Mouse (Mus musculus) megakaryocyte, adult 5-6 weeks (primary cell): ENCODE results near the gene Cnpy3. TPM values are rescaled to one million over a fixed set of nuclear protein-coding genes. Genes with fewer than 3 reads are reported as not detected.
"Not testable (repeated sequence)": the region's sequence is repeated elsewhere in the genome, so short reads cannot be mapped to it uniquely, and the experiment has no call there.

Source experiments
- ATAC-seq: 2 replicates; pipeline ENCODE4 v1.8.0; 2016; ENCODE audit warnings: mild to moderate bottlenecking, inconsistent platforms; ENCODE audit not compliant: poor library complexity, severe bottlenecking
- total RNA-seq, 2 experiments: library from RNA; stranded (forward) in 1 of 2; stranded (reverse) in 1 of 2; fragments of 153-499, 151-499 nt in 1 of 2; fragments of 221-1000, 200-1000 nt in 1 of 2; gene quantifications; 2 replicates each; pipeline versions ENCODE4 v1.2.3 to v1.2.4; 2015 to 2017

Gene Cnpy3
- total RNA-seq (2015) (35.6 and 39.6 TPM in 2 replicates), total RNA-seq (2017) (109 and 112 TPM in 2 replicates)

DNA sequence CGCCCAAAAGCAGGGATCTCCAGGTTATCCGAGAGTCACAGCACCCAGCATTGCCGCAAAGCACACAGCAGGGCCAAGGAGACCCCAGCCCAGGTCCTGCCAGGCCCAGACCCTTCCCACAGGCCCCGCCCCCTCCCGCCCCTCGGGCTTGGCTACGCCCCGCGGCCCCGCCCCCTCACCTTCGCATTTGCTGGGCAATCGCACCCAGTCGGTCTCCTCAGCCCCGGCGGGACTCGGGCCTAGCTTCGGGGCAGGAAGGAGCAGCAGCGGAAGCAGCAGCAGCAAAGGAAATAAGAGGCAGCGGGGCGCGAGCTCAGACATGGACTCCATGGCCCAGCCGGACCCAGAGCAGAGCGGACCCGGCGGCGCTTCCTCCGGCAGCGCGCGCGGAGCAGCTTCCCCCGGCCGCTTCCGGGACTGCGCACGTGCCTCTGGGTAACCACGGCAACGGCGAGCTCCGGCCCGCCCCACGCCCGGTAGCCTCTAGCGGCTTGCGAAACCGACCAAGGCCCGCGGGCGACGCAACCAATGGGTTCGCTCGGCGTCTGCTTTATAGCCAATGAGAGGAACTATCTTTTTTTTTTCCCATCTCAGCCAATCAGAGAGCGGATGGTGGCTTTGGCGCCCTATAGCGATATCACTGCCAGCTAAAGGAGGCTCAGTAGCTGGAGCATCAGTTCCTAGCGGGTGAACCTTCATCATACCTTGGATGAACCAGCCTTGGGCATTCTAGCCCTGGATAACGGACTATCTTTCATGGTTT, at the start of gene Cnpy3:
Cnpy3 (minus strand) TSS at position 421 of the 763 bp plus-strand sequence.
- peak; percentile 93 for ATAC-seq

DNA sequence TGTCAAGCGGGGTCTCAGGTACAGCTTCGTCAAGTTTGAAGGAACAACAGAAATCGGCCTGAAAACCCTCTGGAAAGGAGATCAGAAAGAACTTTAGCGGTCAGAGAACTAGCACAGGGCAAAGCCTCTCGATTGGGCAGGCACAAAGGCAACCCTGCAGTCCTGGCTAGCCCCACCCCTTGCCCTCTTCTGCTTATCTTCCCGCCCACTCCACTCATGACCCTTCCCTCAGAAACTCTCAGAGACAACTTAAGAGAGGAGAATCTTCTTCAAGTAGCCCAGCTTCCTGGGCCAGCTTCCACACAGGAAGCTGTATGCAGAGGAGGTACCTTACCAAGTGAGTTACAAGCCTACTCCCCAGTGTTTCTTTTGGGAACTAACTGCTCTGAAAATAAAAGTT, 49.7 kb upstream of the Cnpy3 start:
- no peak for ATAC-seq

DNA sequence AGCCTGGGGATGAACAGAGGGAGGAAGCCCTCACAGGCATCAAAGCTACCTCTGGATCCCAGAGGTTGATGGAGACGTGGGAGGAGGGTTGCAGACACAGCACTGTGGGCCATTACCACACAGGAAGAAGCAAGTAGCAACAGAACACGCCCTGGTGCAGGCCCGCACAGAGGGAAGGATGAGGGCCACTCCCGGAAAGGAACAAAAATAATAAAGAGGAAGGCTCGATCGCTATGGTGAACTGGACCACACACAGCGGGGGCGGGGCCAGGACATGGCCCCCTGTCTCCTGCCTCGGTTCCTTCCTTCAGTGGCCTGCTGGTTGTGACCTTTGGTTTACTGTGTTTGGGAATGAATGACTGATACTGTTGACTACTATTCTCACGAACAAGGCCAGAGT, 47.7 kb upstream of the Cnpy3 start:
- ATAC-seq: peak; percentile 94

DNA sequence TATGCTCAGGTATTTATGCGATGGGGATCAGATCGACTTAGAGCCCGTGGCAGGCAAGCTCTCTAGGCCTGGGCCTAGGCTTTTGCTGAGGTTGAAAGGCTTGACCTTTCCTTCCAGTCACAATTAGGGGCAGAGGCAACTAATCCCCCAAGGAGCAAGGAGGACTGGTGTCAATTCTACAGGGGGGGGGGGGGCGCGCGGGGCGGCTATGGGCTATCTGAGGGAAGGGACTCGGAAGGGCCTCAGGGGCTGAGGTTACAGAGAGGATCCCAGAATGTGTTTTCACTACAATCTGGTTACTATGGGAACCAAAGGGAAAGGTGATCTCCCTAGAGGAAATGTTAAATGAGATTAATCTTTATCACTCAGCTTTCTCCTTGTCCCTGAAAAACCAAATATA, 45.4 kb upstream of the Cnpy3 start:
- no peak for ATAC-seq

DNA sequence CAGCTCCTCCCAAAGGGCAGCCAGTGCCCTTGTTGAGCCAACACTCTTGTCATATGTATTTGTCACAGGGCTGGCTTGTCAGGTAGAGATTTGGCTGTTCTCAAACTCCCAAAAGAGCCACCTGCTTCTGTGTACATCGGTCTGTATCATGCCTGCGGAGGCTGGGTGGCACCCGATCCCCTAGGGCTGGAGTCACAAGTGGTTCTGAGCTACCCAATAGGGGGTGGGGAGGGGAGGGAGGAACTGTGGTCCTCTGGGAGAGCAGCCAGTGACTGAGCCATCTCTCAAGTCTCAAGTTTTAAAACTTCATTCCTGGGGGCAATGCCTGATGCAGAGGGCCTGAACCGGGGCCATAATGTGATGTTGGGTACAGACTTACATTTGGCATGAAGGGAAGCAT, 44.7 kb upstream of the Cnpy3 start:
- no peak for ATAC-seq

DNA sequence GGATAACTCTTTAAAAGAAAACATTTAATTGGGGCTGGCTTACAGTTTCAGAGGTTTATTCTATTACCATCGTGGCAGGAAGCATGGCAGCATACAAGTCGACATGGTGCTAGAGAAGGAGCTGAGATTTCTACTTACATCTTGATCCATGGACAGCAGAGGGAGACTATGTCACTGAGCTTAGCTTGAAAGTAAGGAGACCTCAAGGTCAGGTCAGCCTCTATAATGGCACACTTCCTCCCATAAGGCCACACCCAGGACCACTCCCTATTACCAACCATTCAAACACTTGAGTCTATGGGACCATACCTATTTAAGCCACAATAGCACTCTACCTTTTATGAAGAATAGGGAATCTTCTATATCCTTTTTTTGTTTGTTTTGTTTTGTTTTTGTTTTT, 40.9 kb upstream of the Cnpy3 start:
- no peak for ATAC-seq

DNA sequence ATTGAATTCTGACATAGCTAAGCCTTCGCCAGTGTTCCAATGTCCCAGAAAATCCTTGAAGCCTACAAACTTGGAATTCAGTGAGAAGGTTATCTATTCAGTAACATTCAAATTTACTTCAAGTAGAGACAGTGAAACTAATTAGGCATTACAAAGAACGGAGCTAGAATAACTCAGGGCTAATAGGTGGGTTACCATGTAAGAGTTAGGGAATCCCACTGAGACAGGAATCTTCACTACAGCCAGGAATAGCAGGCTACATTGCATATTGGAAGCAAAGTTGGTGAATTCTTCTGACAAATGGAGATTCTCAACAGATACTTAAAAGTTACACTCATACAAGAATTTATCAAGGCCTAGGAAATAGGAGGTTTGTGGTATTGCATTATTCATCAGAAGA, 36.0 kb upstream of the Cnpy3 start:
- not testable (repeated sequence) for ATAC-seq

DNA sequence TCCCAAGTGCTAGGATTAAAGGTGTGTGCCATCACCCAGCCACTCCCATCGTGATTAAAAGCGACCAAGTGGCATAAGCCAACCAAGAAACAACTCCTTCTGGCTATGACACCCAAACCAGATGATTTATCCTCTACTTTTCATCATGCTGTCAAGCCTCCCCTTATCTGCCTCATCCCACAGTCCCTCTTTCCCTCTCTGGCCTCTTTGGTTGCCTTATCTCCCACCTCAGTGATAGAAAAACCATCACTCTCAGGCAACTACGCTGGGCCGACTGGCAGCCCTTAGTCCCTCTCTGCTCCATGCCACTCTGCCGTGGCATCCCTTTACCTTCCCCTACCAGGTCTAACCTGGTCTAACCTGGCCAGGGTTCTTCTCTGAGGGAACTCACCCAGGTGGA, 34.9 kb upstream of the Cnpy3 start:
- no peak for ATAC-seq

DNA sequence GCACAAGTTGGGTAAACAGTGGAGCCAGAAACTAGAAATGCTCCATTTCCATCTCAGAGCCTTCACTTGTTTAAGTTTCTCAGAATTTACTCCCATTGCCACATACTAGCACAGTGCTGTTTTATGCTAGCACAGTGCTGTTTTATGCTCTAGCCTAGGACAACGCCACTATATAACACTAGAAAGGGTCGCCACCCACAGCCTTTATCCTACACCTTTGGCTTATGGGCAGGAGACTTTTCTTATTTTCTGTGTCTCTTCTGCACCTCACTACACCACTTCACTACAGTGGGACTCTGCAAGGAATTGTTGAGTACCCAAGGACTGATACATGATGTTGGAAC, 31.2 kb upstream of the Cnpy3 start:
- ATAC-seq: no peak

DNA sequence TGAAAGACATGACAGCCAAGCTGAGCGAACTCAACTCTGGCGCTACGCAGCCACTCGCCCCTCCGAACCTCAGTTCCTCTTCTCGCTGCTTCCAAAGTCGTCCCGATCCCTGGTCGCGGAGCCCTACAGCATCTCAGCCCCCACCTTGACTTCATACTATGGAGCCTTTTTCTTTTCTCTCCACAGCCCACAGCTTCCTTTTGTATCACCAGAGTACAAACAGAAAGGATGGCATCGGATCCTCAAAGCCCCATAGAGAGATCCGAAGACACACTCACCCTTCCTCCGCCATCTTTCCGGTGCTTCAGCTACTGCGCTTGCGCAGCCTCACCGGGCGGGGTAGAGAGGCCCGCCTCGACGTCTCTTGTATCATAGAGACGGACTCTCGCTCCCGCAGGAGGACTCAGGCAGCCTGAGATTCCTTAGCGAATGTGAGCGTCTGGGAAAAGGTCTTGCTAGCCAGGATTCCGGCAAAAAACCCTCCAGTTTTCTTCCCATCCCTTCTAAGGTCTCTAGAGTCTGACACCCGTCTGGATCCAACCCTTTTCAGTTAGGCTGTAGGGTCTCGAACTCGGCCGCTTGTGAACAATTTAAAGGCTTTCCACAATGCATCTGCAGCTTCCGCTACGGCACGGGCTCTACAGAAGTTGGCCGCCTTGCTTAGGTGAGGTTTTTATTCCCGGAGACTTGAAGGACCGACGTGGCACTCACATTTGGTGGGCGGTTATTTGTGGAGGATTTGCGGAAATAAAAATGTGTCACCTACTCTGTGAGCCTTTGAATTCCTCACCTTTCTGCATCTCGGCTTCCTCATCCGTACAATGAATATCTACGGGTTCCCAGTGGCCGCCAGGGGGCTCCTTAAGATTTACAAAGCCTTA, 30.6 kb upstream of the Cnpy3 start, which contains the start of gene Rpl7l1:
Rpl7l1 (minus strand) TSS at position 332 of the 881 bp plus-strand sequence.
- ATAC-seq: peak; percentile 96

DNA sequence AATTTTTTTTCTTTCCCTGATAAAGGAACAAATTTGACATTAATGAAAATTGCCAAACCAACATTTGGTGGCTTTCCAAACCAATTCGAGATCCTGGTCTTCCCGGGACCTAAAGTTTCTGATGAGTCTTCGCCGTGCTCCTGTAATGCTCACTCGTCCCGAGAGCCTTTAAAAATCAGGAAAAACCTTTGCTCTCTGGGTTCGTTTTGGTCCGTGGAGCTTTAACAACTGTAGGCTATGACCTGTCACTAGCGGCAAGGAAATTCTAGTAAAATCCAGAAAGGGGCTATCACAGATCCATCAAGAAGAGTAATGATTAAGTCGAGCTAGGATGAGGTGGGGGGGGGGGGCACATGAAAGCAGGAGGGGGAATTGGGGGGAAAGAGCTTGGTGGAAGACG, 29.9 kb upstream of the Cnpy3 start:
- no peak for ATAC-seq

DNA sequence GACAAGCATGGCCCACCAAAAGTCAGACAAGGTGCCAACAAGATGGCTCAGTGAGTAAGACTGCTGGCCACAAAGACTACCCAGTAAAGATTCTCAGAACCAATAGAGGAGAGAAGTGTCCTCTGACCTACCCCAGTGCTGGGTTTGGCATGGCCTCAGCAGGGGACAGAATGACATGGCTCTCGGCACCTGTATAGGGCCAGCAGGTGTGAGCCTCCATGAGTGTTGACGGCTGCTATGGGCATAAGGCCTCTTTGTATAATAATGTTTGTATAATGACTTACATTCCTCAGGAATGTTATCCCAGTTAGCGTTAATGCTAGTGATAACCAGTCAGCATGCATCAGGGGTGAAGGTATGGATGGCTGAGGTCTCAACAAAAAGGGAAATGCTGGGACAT, 24.1 kb upstream of the Cnpy3 start:
- ATAC-seq: no peak

DNA sequence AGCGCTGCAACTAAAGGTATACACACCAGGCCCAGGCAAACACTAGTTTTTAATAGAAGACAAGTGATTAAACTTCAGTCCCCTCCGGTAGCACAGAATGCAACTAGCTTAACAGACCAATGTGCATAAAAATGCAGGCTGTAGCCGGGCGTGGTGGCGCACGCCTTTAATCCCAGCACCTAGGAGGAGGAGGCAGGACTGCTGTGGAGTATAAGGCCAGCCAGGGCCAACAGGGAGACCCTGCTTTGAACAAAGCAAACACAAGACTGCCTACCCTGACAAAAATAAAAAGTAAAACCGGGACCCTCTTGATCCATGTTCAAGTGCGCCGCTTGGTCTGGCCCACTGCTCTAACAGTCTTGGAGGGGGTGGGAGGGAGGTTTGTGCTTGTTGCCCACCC, 23.1 kb upstream of the Cnpy3 start:
- ATAC-seq: no peak

DNA sequence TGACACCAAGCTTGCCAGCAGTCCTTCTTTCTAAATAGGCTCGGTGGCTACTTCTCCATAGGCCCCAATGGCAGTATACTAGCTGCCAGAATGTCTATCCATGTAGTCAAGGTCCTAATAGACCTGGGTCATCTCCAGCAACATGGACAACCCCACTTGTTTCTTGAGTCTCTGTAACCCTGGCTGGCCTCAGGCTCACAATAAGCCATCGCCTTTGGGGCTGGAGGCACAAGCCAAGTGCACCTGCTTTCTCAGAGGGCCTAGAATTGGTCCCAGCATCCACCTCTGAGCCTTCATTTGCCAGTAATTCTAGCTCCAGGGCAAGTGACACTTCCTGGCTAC, 22.1 kb upstream of the Cnpy3 start:
- ATAC-seq: no peak

DNA sequence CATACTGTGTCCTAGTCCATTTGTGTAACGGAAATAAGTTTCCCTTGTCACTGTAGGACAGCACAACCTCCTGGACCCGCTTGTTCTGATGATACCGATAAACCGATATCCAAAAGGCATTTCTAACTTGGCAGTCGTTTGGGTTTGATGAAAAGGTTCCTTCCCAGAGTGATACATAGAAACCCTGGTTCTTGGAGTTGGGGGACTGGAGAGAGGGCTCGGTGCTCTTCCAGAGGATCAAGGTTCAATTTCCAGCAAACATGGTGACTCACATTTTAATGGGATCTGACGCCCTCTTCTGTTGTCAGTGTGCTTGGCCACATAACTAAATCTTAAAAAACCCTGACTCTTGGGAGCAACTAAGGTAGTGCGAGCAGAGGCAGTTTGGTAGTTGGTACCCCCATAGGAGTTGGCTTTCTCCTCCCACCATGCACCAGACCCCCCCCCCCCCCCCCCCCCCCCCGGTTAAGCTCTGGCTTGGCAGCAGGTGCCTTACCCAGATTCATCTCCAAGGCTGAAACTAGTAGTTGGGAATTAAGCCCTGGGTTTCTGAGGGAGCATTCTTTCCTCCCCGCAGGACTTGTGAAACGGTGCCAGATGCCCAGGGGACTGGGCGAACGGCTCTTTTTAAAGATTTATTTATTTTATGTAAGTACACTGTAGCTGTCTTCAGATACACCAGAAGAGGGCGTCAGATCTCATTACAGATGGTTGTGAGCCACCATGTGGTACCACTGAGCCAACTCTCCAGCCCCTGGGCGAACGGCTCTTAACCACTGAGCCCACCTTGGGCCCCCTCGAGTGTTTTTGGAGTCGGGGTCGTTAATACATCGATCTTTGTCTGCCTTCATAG, 21.5 kb upstream of the Cnpy3 start:
- no peak for ATAC-seq

DNA sequence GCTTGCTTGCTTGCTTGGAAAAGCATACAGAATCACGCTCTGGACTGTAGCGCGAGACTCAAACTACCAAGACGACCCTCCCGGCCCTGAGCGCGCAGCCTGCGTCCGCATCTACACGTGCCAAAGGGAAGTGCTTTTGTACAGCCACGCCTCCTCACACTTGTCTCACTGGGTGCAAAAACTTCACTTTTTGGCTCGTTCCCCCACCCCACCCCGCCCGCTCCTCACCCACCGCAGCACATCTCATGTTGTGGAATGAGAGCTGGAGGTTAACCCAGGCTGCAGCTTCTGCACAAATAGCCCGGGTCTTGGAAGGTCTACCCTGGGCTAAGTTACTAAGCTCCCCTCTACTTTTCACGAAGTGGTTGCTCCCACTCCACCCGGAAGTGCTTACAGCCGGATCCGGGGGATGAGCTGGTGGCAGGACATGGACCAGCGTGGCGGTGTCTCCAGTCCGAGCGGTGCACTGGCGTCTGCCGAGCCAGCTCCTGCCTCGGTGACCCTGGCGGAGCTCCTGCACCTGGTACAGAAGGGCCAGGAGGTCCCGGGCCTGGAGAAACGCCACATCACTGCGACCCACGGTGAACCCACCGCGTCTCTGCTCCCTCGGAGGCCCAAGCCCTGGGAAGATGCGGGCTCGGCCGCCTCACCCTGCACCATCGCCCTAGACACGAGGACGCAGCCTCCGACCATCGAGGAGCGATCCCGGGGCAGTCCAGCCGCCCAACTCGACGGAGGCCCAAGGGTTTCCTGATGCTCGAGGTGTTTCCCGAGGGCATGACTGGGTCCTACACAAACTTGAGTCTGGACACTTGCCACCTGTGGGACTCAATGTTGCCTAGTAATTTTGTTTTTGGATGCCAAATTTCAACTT, 20.6 kb upstream of the Cnpy3 start, which contains the start of gene 2310039H08Rik:
2310039H08Rik (plus strand) TSS at position 232 of the 874 bp plus-strand sequence.
- peak; percentile 89 for ATAC-seq

DNA sequence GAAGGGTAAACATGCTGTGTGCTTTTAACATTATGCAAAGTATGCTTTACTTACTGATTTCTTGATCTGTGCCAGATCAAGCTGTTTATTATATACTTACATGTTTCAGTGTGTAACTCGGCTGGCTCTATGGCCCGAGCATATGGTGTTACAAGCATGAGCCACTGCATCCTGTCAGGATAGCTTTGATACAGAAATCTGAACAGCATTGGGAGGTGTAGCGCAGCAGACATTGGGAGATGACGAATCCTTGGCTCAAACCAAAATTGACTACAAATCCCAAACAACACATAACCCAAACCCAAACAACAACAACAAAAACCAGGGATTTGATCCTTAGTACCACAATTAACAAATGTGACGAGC, 20.0 kb upstream of the Cnpy3 start:
- ATAC-seq: no peak

DNA sequence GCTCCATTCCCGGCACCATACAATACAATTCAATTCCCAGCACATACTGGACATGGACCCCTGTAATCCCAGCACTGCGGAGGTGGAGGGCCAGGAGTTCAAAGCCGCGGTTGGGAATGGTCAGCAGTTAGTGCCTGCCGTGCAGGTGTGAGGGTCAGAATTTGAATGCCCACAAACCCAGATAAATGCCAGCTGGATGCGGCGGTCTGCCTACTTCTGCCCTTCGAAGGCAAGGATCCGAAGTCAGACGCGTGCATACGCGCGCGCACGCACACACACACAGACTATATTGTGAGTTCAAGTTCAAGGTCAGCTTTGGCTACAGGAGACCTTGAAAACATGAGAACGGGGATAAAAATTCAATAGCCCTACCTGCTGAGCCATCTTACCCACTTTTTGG, 19.6 kb upstream of the Cnpy3 start:
- ATAC-seq: no peak

DNA sequence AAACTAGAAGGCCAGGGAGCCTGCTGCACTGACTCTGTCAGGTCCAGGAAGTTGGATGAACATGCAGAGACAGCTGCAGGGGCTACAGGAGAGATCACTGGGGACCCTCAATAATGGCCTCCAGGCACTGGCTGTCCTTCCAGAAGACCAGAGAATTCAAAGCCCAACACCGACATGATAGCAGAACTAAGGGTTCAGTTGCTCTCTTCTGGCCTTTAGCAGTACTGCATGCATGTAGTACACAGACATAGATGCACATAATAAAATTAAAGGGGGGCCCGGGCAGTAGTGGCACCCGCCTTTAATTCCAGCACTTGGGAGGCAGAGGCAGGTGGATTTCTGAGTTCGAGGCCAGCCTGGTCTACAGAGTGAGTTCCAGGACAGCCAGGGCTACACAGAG, 19.0 kb upstream of the Cnpy3 start:
- no peak for ATAC-seq

DNA sequence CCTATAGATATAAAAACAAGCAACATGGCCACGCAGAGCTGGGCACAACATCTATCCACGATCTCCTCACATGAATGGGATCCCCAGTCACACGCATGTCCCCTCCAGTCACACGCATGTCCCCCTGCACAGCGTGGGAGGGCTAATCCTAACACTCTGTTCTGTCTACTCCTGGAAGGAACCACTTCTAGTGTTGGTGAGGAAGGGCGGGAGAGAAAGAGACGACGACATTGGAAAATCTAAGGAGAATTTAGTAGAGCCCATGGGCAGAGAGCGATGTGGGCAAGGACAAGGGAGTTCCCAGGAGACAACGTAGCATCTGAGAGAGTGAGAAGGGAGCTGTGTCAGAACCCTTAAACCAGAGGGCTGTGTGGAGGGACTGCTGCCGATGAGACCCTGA, 18.5 kb upstream of the Cnpy3 start:
- no peak for ATAC-seq
